Mouse (Mus musculus) thymus, adult 2 months (tissue): ENCODE measurements around the gene Cd93.

Experiments used
- CTCF ChIP-seq: fragments of 200-500 bp; IDR thresholded peaks from 2 replicates; pipeline ENCODE4 v1.5.1; 2012; ENCODE audit warnings: mild to moderate bottlenecking, control low read depth, low read length, moderate library complexity, borderline replicate concordance; ENCODE audit not compliant: control insufficient read depth, poor library complexity, insufficient read depth; ENCODE audit errors: extremely low read depth
- POLR2A ChIP-seq: fragments of 200-500 bp; IDR thresholded peaks from 2 replicates; pipeline ENCODE4 v1.6.1; 2012; ENCODE audit warnings: mild to moderate bottlenecking, low read length, control low read depth, moderate library complexity; ENCODE audit not compliant: control insufficient read depth, poor library complexity, insufficient read depth; ENCODE audit errors: extremely low read depth

DNA sequence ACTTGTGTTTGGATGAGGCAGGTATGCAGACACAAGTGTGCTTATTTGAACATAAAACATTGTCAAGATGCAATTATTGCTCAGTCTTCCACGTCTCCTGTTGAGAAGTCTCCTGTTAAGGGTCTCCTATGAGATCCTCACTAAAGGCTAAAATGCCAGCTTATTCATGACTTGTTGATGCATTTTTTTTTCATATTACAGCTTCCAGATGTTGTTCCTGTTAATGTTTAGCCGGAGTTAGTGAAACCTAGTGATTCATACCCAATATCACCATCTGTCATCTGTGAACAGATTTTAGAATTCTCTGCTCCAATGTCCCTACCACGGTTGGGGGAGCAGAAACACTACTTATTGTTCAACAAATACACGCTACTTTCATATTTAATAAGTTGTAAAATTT lies 12.4 kb downstream of the Cd93 start:
- no peak for TF ChIP-seq CTCF
- TF ChIP-seq POLR2A, result no peak
